Mouse (Mus musculus): Measurements from ENCODE around the gene Olfr770. TPM values are rescaled to one million over a fixed set of nuclear protein-coding genes. Genes with fewer than 3 reads are reported as not detected.
"Not testable (repeated sequence)": the region's sequence is repeated elsewhere in the genome, so short reads cannot be mapped to it uniquely, and the experiment has no call there.

Olfr770 gene
- not detected in 2 replicates for polyA plus RNA-seq (2014; fragmentation: Nextera tagmentation; extraction: Ambion mirVana)

- no peak for ATAC-seq (ENCODE audit: low FRiP score)
These were observed at the start of gene Olfr770 for GRCm38 (mm10) chr10:129138898-129139297. Gene Olfr770, minus strand, starts transcription at chr10:129138998.

GRCm38 (mm10) chr10:129187319-129187718 lies 48.5 kb upstream of the Olfr770 start, which contains the start of gene Olfr773:
Gene Olfr773, minus strand, starts transcription at chr10:129187419.
- not testable (repeated sequence) for ATAC-seq (ENCODE audit: low FRiP score); H3K27me3 ChIP-seq (ENCODE audit: control insufficient read depth, insufficient read depth, low read length); H3K4me2 ChIP-seq (replicated peaks); H3K4me3 ChIP-seq (replicated peaks; ENCODE audit: low read length); H3K4me1 ChIP-seq (replicated peaks; ENCODE audit: control insufficient read depth, insufficient read depth, low read length); H3K27ac ChIP-seq; H3K9ac ChIP-seq; H3K9me3 ChIP-seq (ENCODE audit: control insufficient read depth, low read length); H3K36me3 ChIP-seq (replicated peaks; ENCODE audit: control insufficient read depth, insufficient read depth); DNase-seq (ENCODE audit: low spot score)

More at GRCm38 (mm10) chr10:129138898-129139297, at the start of gene Olfr770:
- no peak for DNase-seq (ENCODE audit: low spot score)
- Histone ChIP-seq H3K4me2 (replicated peaks) (no peak within 1 kb of the TSS), H3K27me3 (ENCODE audit: control insufficient read depth, insufficient read depth, low read length) (no peaks in the 10 kb centered on the region), H3K9ac (no peak within 1 kb of the TSS), H3K4me1 (replicated peaks; ENCODE audit: control insufficient read depth, insufficient read depth, low read length) (no peaks in the 10 kb centered on the region), H3K9me3 (ENCODE audit: control insufficient read depth, low read length) (no peaks in the 10 kb centered on the region), H3K4me3 (replicated peaks; ENCODE audit: low read length) (no peak within 1 kb of the TSS), H3K36me3 (replicated peaks; ENCODE audit: control insufficient read depth, insufficient read depth) (no peaks in the 10 kb centered on the region), H3K27ac (no peak within 1 kb of the TSS)
- 76% methylated on average over 2 of the region's 2 CpGs for WGBS

GRCm38 (mm10) chr10:129177821-129178220 lies 39.0 kb upstream of the Olfr770 start, which contains the start of gene Olfr772:
Gene Olfr772, minus strand, starts transcription at chr10:129177921.
- ATAC-seq (ENCODE audit: low FRiP score); H3K9me3 ChIP-seq (ENCODE audit: control insufficient read depth, low read length); H3K4me3 ChIP-seq (replicated peaks; ENCODE audit: low read length); H3K9ac ChIP-seq; H3K4me2 ChIP-seq (replicated peaks); DNase-seq (ENCODE audit: low spot score); H3K36me3 ChIP-seq (replicated peaks; ENCODE audit: control insufficient read depth, insufficient read depth); H3K4me1 ChIP-seq (replicated peaks; ENCODE audit: control insufficient read depth, insufficient read depth, low read length); H3K27ac ChIP-seq; H3K27me3 ChIP-seq (ENCODE audit: control insufficient read depth, insufficient read depth, low read length): not testable (repeated sequence)
- 85% methylated on average over 3 of the region's 4 CpGs for WGBS

- Histone ChIP-seq H3K4me1 (replicated peaks; ENCODE audit: control insufficient read depth, insufficient read depth, low read length) (no peaks in the 10 kb centered on the region), H3K4me2 (replicated peaks) (no peak within 1 kb of the TSS), H3K9me3 (ENCODE audit: control insufficient read depth, low read length) (no peaks in the 10 kb centered on the region), H3K27me3 (ENCODE audit: control insufficient read depth, insufficient read depth, low read length) (no peaks in the 10 kb centered on the region), H3K4me3 (replicated peaks; ENCODE audit: low read length) (no peak within 1 kb of the TSS), H3K9ac (no peak within 1 kb of the TSS), H3K27ac (no peak within 1 kb of the TSS), H3K36me3 (replicated peaks; ENCODE audit: control insufficient read depth, insufficient read depth) (no peaks in the 10 kb centered on the region)
- no peak for DNase-seq (ENCODE audit: low spot score)
- WGBS = 82% methylated on average over 1 of the region's 1 CpGs
- ATAC-seq (ENCODE audit: low FRiP score) = no peak
These were observed 25.9 kb upstream of the Olfr770 start, which contains the start of gene Olfr771 for GRCm38 (mm10) chr10:129164651-129165050. Gene Olfr771, minus strand, starts transcription at chr10:129164751.

GRCm38 (mm10) chr10:129117761-129118160 lies 21.0 kb downstream of the Olfr770 start, which contains the start of gene Olfr769:
Gene Olfr769, minus strand, starts transcription at chr10:129117861.
- ATAC-seq (ENCODE audit: low FRiP score) (no peak), DNase-seq (ENCODE audit: low spot score) (no peak)
- Histone ChIP-seq H3K27ac (no peak within 1 kb of the TSS), H3K4me1 (replicated peaks; ENCODE audit: control insufficient read depth, insufficient read depth, low read length) (no peaks in the 10 kb centered on the region), H3K9ac (no peak within 1 kb of the TSS), H3K9me3 (ENCODE audit: control insufficient read depth, low read length) (no peaks in the 10 kb centered on the region), H3K4me2 (replicated peaks) (no peak within 1 kb of the TSS), H3K27me3 (ENCODE audit: control insufficient read depth, insufficient read depth, low read length) (no peaks in the 10 kb centered on the region), H3K4me3 (replicated peaks; ENCODE audit: low read length) (no peak within 1 kb of the TSS), H3K36me3 (replicated peaks; ENCODE audit: control insufficient read depth, insufficient read depth) (no peaks in the 10 kb centered on the region)
- WGBS = 97% methylated on average over 2 of the region's 2 CpGs

- DNase-seq (ENCODE audit: low spot score) (no peak), ATAC-seq (ENCODE audit: low FRiP score) (no peak)
- Histone ChIP-seq H3K27ac (no peak overlapping the region), H3K4me1 (replicated peaks; ENCODE audit: control insufficient read depth, insufficient read depth, low read length) (no peaks in the 10 kb centered on the region), H3K9ac (no peak overlapping the region), H3K9me3 (ENCODE audit: control insufficient read depth, low read length) (no peaks in the 10 kb centered on the region), H3K4me2 (replicated peaks) (no peak overlapping the region), H3K36me3 (replicated peaks; ENCODE audit: control insufficient read depth, insufficient read depth) (no peaks in the 10 kb centered on the region), H3K4me3 (replicated peaks; ENCODE audit: low read length) (no peak overlapping the region), H3K27me3 (ENCODE audit: control insufficient read depth, insufficient read depth, low read length) (no peaks in the 10 kb centered on the region)
- WGBS = 95% methylated on average over 3 of the region's 3 CpGs
These were observed 23.7 kb downstream of the Olfr770 start for GRCm38 (mm10) chr10:129115146-129115545.

GRCm38 (mm10) chr10:129101231-129101630 lies 37.6 kb downstream of the Olfr770 start:
- DNase-seq (ENCODE audit: low spot score) (no peak), ATAC-seq (ENCODE audit: low FRiP score) (no peak)
- Histone ChIP-seq H3K4me3 (replicated peaks; ENCODE audit: low read length) (no peak overlapping the region), H3K4me1 (replicated peaks; ENCODE audit: control insufficient read depth, insufficient read depth, low read length) (no peaks in the 10 kb centered on the region), H3K9ac (no peak overlapping the region), H3K36me3 (replicated peaks; ENCODE audit: control insufficient read depth, insufficient read depth) (no peaks in the 10 kb centered on the region), H3K27me3 (ENCODE audit: control insufficient read depth, insufficient read depth, low read length) (no peaks in the 10 kb centered on the region), H3K4me2 (replicated peaks) (no peak overlapping the region), H3K27ac (no peak overlapping the region), H3K9me3 (ENCODE audit: control insufficient read depth, low read length) (no peaks in the 10 kb centered on the region)
- 36% methylated on average over 3 of the region's 3 CpGs for WGBS

GRCm38 (mm10) chr10:129099275-129099674 lies 39.5 kb downstream of the Olfr770 start, which contains the start of gene Olfr768:
Gene Olfr768, minus strand, starts transcription at chr10:129099375.
- 93% methylated on average over 1 of the region's 1 CpGs for WGBS
- ATAC-seq (ENCODE audit: low FRiP score) = no peak

GRCm38 (mm10) chr10:129082810-129083209 lies 56.0 kb downstream of the Olfr770 start, which contains the start of gene Olfr767:
Gene Olfr767, minus strand, starts transcription at chr10:129082910.
- not testable (repeated sequence) for H3K36me3 ChIP-seq (replicated peaks; ENCODE audit: control insufficient read depth, insufficient read depth); H3K9ac ChIP-seq; H3K27me3 ChIP-seq (ENCODE audit: control insufficient read depth, insufficient read depth, low read length); H3K4me2 ChIP-seq (replicated peaks); DNase-seq (ENCODE audit: low spot score); H3K4me3 ChIP-seq (replicated peaks; ENCODE audit: low read length); H3K4me1 ChIP-seq (replicated peaks; ENCODE audit: control insufficient read depth, insufficient read depth, low read length); H3K27ac ChIP-seq; H3K9me3 ChIP-seq (ENCODE audit: control insufficient read depth, low read length); ATAC-seq (ENCODE audit: low FRiP score)

More at GRCm38 (mm10) chr10:129099275-129099674, 39.5 kb downstream of the Olfr770 start, which contains the start of gene Olfr768:
- Histone ChIP-seq H3K9me3 (ENCODE audit: control insufficient read depth, low read length) (no peaks in the 10 kb centered on the region), H3K36me3 (replicated peaks; ENCODE audit: control insufficient read depth, insufficient read depth) (no peaks in the 10 kb centered on the region), H3K27ac (no peak within 1 kb of the TSS), H3K4me2 (replicated peaks) (no peak within 1 kb of the TSS), H3K27me3 (ENCODE audit: control insufficient read depth, insufficient read depth, low read length) (no peaks in the 10 kb centered on the region), H3K4me3 (replicated peaks; ENCODE audit: low read length) (no peak within 1 kb of the TSS), H3K9ac (no peak within 1 kb of the TSS), H3K4me1 (replicated peaks; ENCODE audit: control insufficient read depth, insufficient read depth, low read length) (no peaks in the 10 kb centered on the region)
- no peak for DNase-seq (ENCODE audit: low spot score)
